Mouse (Mus musculus) MEL (cell line): ENCODE data around the gene Kirrel2. TPM values are rescaled to one million over a fixed set of nuclear protein-coding genes. Genes with fewer than 3 reads are reported as not detected.
A peak's percentile ranks its signal among the peaks of the same experiment; 100 is the strongest.

ENCODE experiments used
- DNase-seq: peaks from one replicate; pipeline ENCODE4 v3.0.0; 2011; ENCODE audit warnings: low read depth, low spot score
- H3K27ac ChIP-seq: 2 replicates; pipeline ENCODE4 v1.5.1; 2012; ENCODE audit warnings: low read depth, mild to moderate bottlenecking, control low read depth, low read length, moderate library complexity; ENCODE audit not compliant: control insufficient read depth
- H3K27me3 ChIP-seq, 2 experiments: fragments of 150-350 bp in 1 of 2; sonication (generic) in 1 of 2; 2 replicates each; pipeline ENCODE4 v1.6.1; 2012; ENCODE audit warnings: low read length in 2 of 2, mild to moderate bottlenecking in 2 of 2, improper control_type of control experiment in 1 of 2, moderate library complexity in 1 of 2; ENCODE audit not compliant: insufficient read depth in 2 of 2, control insufficient read depth in 1 of 2
- H3K36me3 ChIP-seq, 2 experiments: 2 replicates each; pipeline ENCODE4 v1.6.1; 2012 to 2014; ENCODE audit warnings: low read length in 2 of 2, improper control_type of control experiment in 1 of 2, inconsistent platforms in 1 of 2, mild to moderate bottlenecking in 1 of 2; ENCODE audit not compliant: insufficient read depth in 2 of 2, control insufficient read depth in 1 of 2
- H3K4me1 ChIP-seq, 2 experiments: fragments of 150-350 bp in 1 of 2; sonication (generic) in 1 of 2; 2 replicates each; pipeline ENCODE4 v1.6.1; 2012; ENCODE audit warnings: low read length in 2 of 2, improper control_type of control experiment in 1 of 2, mild to moderate bottlenecking in 1 of 2; ENCODE audit not compliant: insufficient read depth in 2 of 2, control insufficient read depth in 1 of 2
- H3K4me3 ChIP-seq, 2 experiments: fragments of 150-350 bp in 1 of 2; sonication (generic) in 1 of 2; 2 replicates each; pipeline ENCODE4 v1.5.1; 2012; ENCODE audit warnings: low read depth in 2 of 2, low read length in 2 of 2, mild to moderate bottlenecking in 2 of 2, moderate library complexity in 2 of 2, control low read depth in 1 of 2, improper control_type of control experiment in 1 of 2; ENCODE audit not compliant: control insufficient read depth in 1 of 2, insufficient read depth in 1 of 2
- H3K79me2 ChIP-seq: 2 replicates; pipeline ENCODE4 v1.6.1; 2012; ENCODE audit warnings: mild to moderate bottlenecking, low read length, moderate library complexity; ENCODE audit not compliant: control insufficient read depth, poor library complexity, insufficient read depth
- H3K9ac ChIP-seq: 2 replicates; pipeline ENCODE4 v1.6.1; 2012; ENCODE audit warnings: low read depth, mild to moderate bottlenecking, control low read depth, low read length, moderate library complexity; ENCODE audit not compliant: control insufficient read depth, poor library complexity, severe bottlenecking
- H3K9me3 ChIP-seq: fragments of 150-350 bp; sonication (generic); replicated peaks from 2 replicates; pipeline ENCODE4 v1.6.1; 2012; ENCODE audit warnings: mild to moderate bottlenecking, low read length, improper control_type of control experiment, moderate library complexity; ENCODE audit not compliant: insufficient read depth
- BHLHE40 ChIP-seq: IDR thresholded peaks from 2 replicates; pipeline ENCODE4 v1.6.1; 2012; ENCODE audit warnings: low read depth, mild to moderate bottlenecking, inconsistent platforms, low read length, improper control_type of control experiment, borderline replicate concordance
- CTCF ChIP-seq, 3 experiments: IDR thresholded peaks in 2 of 3; conservative IDR thresholded peaks in 1 of 3; 2 replicates each; pipeline ENCODE4 v1.5.1; 2011 to 2012; ENCODE audit warnings: low read length in 3 of 3, low read depth in 2 of 3, mild to moderate bottlenecking in 2 of 3, improper control_type of control experiment in 1 of 3, inconsistent platforms in 1 of 3, mixed read lengths in 1 of 3, moderate library complexity in 1 of 3; ENCODE audit not compliant: control insufficient read depth in 1 of 3, insufficient read depth in 1 of 3, poor library complexity in 1 of 3, severe bottlenecking in 1 of 3
- ELF1 ChIP-seq: IDR thresholded peaks from 2 replicates; pipeline ENCODE4 v1.6.1; 2014; ENCODE audit warnings: low read depth, mild to moderate bottlenecking, inconsistent platforms, low read length, improper control_type of control experiment, moderate library complexity
- ETS1 ChIP-seq: IDR thresholded peaks from 2 replicates; pipeline ENCODE4 v1.6.1; 2012; ENCODE audit warnings: low read depth, mild to moderate bottlenecking, inconsistent platforms, low read length, improper control_type of control experiment, moderate library complexity
- GABPA ChIP-seq: IDR thresholded peaks from 2 replicates; pipeline ENCODE4 v1.6.1; 2012; ENCODE audit warnings: low read depth, mild to moderate bottlenecking, inconsistent platforms, low read length, improper control_type of control experiment, moderate library complexity
- HCFC1 ChIP-seq: IDR thresholded peaks from 2 replicates; pipeline ENCODE4 v1.6.1; 2012; ENCODE audit warnings: low read depth, mild to moderate bottlenecking, inconsistent platforms, low read length, improper control_type of control experiment, moderate library complexity
- JUND ChIP-seq: IDR thresholded peaks from 2 replicates; pipeline ENCODE4 v1.6.1; 2011; ENCODE audit warnings: low read depth, mild to moderate bottlenecking, improper control_type of control experiment, low read length
- KAT2A ChIP-seq: conservative IDR thresholded peaks from 2 replicates; pipeline ENCODE4 v1.6.1; 2012; ENCODE audit warnings: low read depth, low read length, improper control_type of control experiment, inconsistent platforms
- MXI1 ChIP-seq: IDR thresholded peaks from 2 replicates; pipeline ENCODE4 v1.6.1; 2011; ENCODE audit warnings: mild to moderate bottlenecking, low read depth, low read length, improper control_type of control experiment
- MYC ChIP-seq: IDR thresholded peaks from 2 replicates; pipeline ENCODE4 v1.6.1; 2011; ENCODE audit warnings: low read depth, mild to moderate bottlenecking, low read length, improper control_type of control experiment, moderate library complexity
- POLR2A ChIP-seq, 2 experiments: IDR thresholded peaks; 2 replicates each; pipeline ENCODE4 v1.6.1; 2011 to 2012; ENCODE audit warnings: low read length in 2 of 2, mild to moderate bottlenecking in 2 of 2, control low read depth in 1 of 2, improper control_type of control experiment in 1 of 2, low read depth in 1 of 2, moderate library complexity in 1 of 2; ENCODE audit not compliant: control insufficient read depth in 1 of 2, insufficient read depth in 1 of 2, poor library complexity in 1 of 2
- POLR2AphosphoS5 ChIP-seq: IDR thresholded peaks from 2 replicates; pipeline ENCODE4 v1.6.1; 2012; ENCODE audit warnings: low read depth, borderline replicate concordance, mild to moderate bottlenecking, inconsistent platforms, low read length, moderate library complexity, mixed read lengths
- RAD21 ChIP-seq: IDR thresholded peaks from 2 replicates; pipeline ENCODE4 v1.6.1; 2011; ENCODE audit warnings: mild to moderate bottlenecking, low read depth, low read length, improper control_type of control experiment
- SMC3 ChIP-seq: IDR thresholded peaks from 2 replicates; pipeline ENCODE4 v1.6.1; 2011; ENCODE audit warnings: low read depth, low read length, improper control_type of control experiment
- UBTF ChIP-seq: IDR thresholded peaks from 2 replicates; pipeline ENCODE4 v1.6.1; 2012; ENCODE audit warnings: low read depth, mild to moderate bottlenecking, inconsistent platforms, low read length, improper control_type of control experiment, moderate library complexity, borderline replicate concordance; ENCODE audit not compliant: insufficient read depth
- ZC3H11A ChIP-seq: IDR thresholded peaks from 2 replicates; pipeline ENCODE4 v1.6.1; 2012; ENCODE audit warnings: low read depth, mild to moderate bottlenecking, inconsistent platforms, low read length, improper control_type of control experiment
- ZMIZ1 ChIP-seq: IDR thresholded peaks from 2 replicates; pipeline ENCODE4 v1.6.1; 2012; ENCODE audit warnings: low read depth, mild to moderate bottlenecking, inconsistent platforms, low read length, improper control_type of control experiment, moderate library complexity
- polyA plus RNA-seq, 2 experiments: library from polyadenylated mRNA; stranded (reverse) in 1 of 2; unstranded in 1 of 2; fragments of >175 nt in 1 of 2; fragments of >200 nt in 1 of 2; gene quantifications; 2 replicates each; pipeline versions ENCODE4 v1.2.1 to v1.2.4; 2012; ENCODE audit warnings: low replicate concordance in 2 of 2, low read depth in 1 of 2; ENCODE audit not compliant: insufficient read length in 2 of 2, insufficient read depth in 1 of 2, missing spikeins in 1 of 2
- total RNA-seq: library from RNA; depleted of rRNA; stranded (reverse); fragments of 300-350 nt; gene quantifications from 2 replicates; pipeline ENCODE4 v1.2.3, GENCODE M21; 2012

Gene Kirrel2
- total and polyA plus RNA-seq, 3 experiments: not detected

DNA sequence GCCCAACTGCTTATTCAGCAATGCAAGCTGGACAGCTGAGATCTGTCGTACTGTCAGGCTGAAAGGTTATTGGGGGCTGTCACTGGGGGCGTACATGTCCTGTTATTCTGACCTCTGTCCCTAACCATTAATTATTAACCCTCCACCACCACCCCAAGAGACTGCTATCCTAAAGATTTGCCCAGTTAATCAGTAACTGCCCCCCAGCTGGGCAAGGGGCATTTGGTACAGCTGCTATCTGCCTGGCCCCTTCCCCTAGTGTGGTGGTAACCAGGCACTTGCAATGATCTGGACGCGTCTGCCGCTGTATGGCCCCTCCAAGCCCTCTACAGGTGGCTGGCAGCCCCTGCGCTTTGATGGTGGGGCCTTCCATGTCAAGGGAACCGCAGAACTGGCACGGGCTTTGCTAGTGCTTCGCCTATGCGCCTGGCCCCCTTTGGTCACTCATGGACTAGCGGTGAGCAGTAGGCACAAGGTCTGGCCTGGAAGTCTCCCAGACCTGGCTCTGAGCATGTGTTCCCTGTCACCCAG lies 36.0 kb upstream of the Kirrel2 start, which contains the start of gene Prodh2:
Gene Prodh2, plus strand, starts transcription at position 222 of the 531 bp plus-strand sequence.
- DNase-seq: no peak
- H3K4me3 ChIP-seq: no peak within 1 kb of the TSS
- no peaks in the 10 kb centered on the region for H3K79me2 ChIP-seq
- H3K27me3 ChIP-seq: no peaks in the 10 kb centered on the region
- H3K9ac ChIP-seq: no peak within 1 kb of the TSS
- H3K27ac ChIP-seq: no peak within 1 kb of the TSS
- no peaks in the 10 kb centered on the region for H3K9me3 ChIP-seq
- H3K36me3 ChIP-seq: no peaks in the 10 kb centered on the region
- TF ChIP-seq GABPA (no peak), JUND (no peak), KAT2A (no peak), BHLHE40 (no peak)
- H3K4me1 ChIP-seq: no peaks in the 10 kb centered on the region

DNA sequence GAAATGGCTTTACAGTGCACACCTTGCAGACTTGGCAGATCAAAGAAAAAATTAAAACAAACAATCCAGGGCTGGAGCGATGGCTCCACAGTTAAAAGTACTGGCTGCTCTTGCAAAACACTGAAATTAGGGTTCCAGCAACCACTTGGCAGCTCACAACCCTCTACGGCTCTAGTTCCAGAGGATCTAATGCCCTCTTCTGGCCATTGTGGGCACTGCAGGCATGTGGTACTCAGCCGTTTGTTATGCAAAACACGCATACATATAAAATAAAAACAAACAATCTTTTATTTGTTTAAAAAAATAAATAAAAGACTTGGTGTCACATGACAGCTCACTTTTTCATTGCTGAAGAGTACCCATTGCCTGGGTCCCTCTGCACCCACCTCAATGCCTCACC lies 35.3 kb upstream of the Kirrel2 start:
- Histone ChIP-seq H3K4me3 (no peak overlapping the region), H3K9me3 (no peaks in the 10 kb centered on the region), H3K4me1 (no peaks in the 10 kb centered on the region), H3K27ac (no peak overlapping the region), H3K9ac (no peak overlapping the region), H3K27me3 (no peaks in the 10 kb centered on the region), H3K36me3 (no peaks in the 10 kb centered on the region), H3K79me2 (no peaks in the 10 kb centered on the region)
- TF ChIP-seq SMC3: peak; percentile 80
- peak; percentile 78 to 81 (median 79) for TF ChIP-seq CTCF (IDR thresholded peaks at IDR 0.05 in 2 of 3, conservative IDR thresholded peaks at IDR 0.05 in 1 of 3; ENCODE audit: control insufficient read depth in 1 of 3, insufficient read depth in 1 of 3, low read depth in 2 of 3, low read length in 3 of 3, poor library complexity in 1 of 3, severe bottlenecking in 1 of 3)
- peak; percentile 72 for TF ChIP-seq ZC3H11A
- TF ChIP-seq HCFC1: 0 out of 2 replicates have a peak, but pooled peaks have one; percentile 34
- TF ChIP-seq RAD21: peak; percentile 65
- no peak for TF ChIP-seq POLR2A (IDR thresholded peaks at IDR 0.05; ENCODE audit: control insufficient read depth in 1 of 2, insufficient read depth in 1 of 2, low read depth in 1 of 2, low read length in 2 of 2, poor library complexity in 1 of 2)
- TF ChIP-seq GABPA: no peak
- 0 out of 2 replicates have a peak, but pooled peaks have one; percentile 54 for TF ChIP-seq MYC
- 0 out of 2 replicates have a peak, but pooled peaks have one; percentile 11 for TF ChIP-seq ELF1
- DNase-seq: peak; percentile 85

DNA sequence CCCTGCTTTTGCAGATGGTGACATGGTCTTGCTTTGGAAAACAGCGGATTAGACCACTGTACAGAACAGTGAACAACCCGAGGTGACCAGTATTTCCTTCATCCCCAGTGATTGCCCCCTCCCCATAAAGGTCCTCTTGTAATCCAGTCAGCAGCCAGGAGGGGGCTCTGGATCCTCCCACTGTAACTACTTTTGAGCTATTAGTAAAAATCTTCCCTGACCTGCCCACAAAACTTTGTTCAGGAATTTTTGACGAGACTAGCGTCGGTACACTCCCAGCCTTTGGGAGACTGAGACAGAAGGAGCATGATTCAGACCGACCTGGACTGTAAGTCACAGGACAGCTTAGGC lies 33.4 kb upstream of the Kirrel2 start:
- Histone ChIP-seq H3K9me3 (no peaks in the 10 kb centered on the region), H3K9ac (no peak overlapping the region), H3K4me1 (no peaks in the 10 kb centered on the region), H3K4me3 (no peak overlapping the region), H3K27ac (no peak overlapping the region), H3K79me2 (no peaks in the 10 kb centered on the region), H3K27me3 (no peaks in the 10 kb centered on the region), H3K36me3 (no peaks in the 10 kb centered on the region)
- no peak for DNase-seq
- no peak for TF ChIP-seq SMC3
- TF ChIP-seq ETS1: no peak
- no peak for TF ChIP-seq MXI1
- TF ChIP-seq CTCF (IDR thresholded peaks at IDR 0.05 in 2 of 3, conservative IDR thresholded peaks at IDR 0.05 in 1 of 3; ENCODE audit: control insufficient read depth in 1 of 3, insufficient read depth in 1 of 3, low read depth in 2 of 3, low read length in 3 of 3, poor library complexity in 1 of 3, severe bottlenecking in 1 of 3): peak; percentile 1 to 27 (median 26); a peak in 2 of 6 replicates
- no peak for TF ChIP-seq ZMIZ1
- TF ChIP-seq ZC3H11A: no peak
- TF ChIP-seq UBTF: no peak
- TF ChIP-seq POLR2AphosphoS5: no peak
